Mouse (Mus musculus): ENCODE results near the gene Ccn1. TPM values are rescaled to one million over a fixed set of nuclear protein-coding genes. Genes with fewer than 3 reads are reported as not detected.
A peak's percentile ranks its signal among the peaks of the same experiment; 100 is the strongest.

Ccn1 gene
- polyA plus RNA-seq, 1 experiment from 2014 or later, result 10.2 TPM

GRCm38 (mm10) chr3:145648097-145648931 is 1.5 kb downstream of the Ccn1 start:
- Histone ChIP-seq H3K9me3 (no peaks in the 10 kb centered on the region), H3K4me2 (replicated peaks) (peak overlapping the region; percentile 91), H3K9ac (replicated peaks) (0 out of 2 replicates have a peak overlapping the region, but pooled peaks have one; percentile 19), H3K4me1 (replicated peaks) (peaks cover 71% of the 10 kb centered on the region), H3K27ac (no peak overlapping the region), H3K36me3 (no peaks in the 10 kb centered on the region), H3K27me3 (peaks cover 59% of the 10 kb centered on the region), H3K4me3 (replicated peaks) (peak overlapping the region; percentile 56)
- 17% methylated on average over 26 of the region's 26 CpGs for WGBS
- ATAC-seq, result no peak

- Histone ChIP-seq H3K27ac (no peak overlapping the region), H3K4me3 (replicated peaks) (no peak overlapping the region), H3K4me2 (replicated peaks) (peak overlapping the region; percentile 91), H3K9ac (replicated peaks) (no peak overlapping the region), H3K27me3 (peaks cover 52% of the 10 kb centered on the region), H3K4me1 (replicated peaks) (peaks cover 62% of the 10 kb centered on the region), H3K9me3 (no peaks in the 10 kb centered on the region), H3K36me3 (no peaks in the 10 kb centered on the region)
- WGBS, result 75% methylated on average over 18 of the region's 18 CpGs
- ATAC-seq, result no peak
Measured at GRCm38 (mm10) chr3:145647416-145647815, 2.4 kb downstream of the Ccn1 start.

- Histone ChIP-seq H3K9ac (replicated peaks) (no peak overlapping the region), H3K27ac (no peak overlapping the region), H3K9me3 (no peaks in the 10 kb centered on the region), H3K4me2 (replicated peaks) (no peak overlapping the region), H3K27me3 (peaks cover 45% of the 10 kb centered on the region), H3K4me3 (replicated peaks) (no peak overlapping the region), H3K4me1 (replicated peaks) (peaks cover 54% of the 10 kb centered on the region), H3K36me3 (no peaks in the 10 kb centered on the region)
- ATAC-seq, result no peak
- 46% methylated on average over 2 of the region's 2 CpGs for WGBS
Measured at GRCm38 (mm10) chr3:145646666-145647065, 3.1 kb downstream of the Ccn1 start.

GRCm38 (mm10) chr3:145646009-145646408 is 3.8 kb downstream of the Ccn1 start:
- Histone ChIP-seq H3K4me3 (replicated peaks) (no peak overlapping the region), H3K4me2 (replicated peaks) (0 out of 2 replicates have a peak overlapping the region, but pooled peaks have one; percentile 5), H3K4me1 (replicated peaks) (peaks cover 47% of the 10 kb centered on the region), H3K27me3 (peaks cover 38% of the 10 kb centered on the region), H3K27ac (no peak overlapping the region), H3K9me3 (no peaks in the 10 kb centered on the region), H3K36me3 (no peaks in the 10 kb centered on the region), H3K9ac (replicated peaks) (no peak overlapping the region)
- no peak for ATAC-seq
- WGBS, result 10% methylated on average over 3 of the region's 3 CpGs

- no peak for ATAC-seq
- no peak overlapping the region for H3K4me3 ChIP-seq (replicated peaks)
- H3K9me3 ChIP-seq, result no peaks in the 10 kb centered on the region
- H3K9ac ChIP-seq (replicated peaks), result no peak overlapping the region
- H3K4me2 ChIP-seq (replicated peaks), result no peak overlapping the region
- WGBS, result 65% methylated on average over 6 of the region's 6 CpGs
- peaks cover 33% of the 10 kb centered on the region for H3K27me3 ChIP-seq
- H3K36me3 ChIP-seq, result no peaks in the 10 kb centered on the region
- no peak overlapping the region for H3K27ac ChIP-seq
- peaks cover 48% of the 10 kb centered on the region for H3K4me1 ChIP-seq (replicated peaks)
Measured at GRCm38 (mm10) chr3:145645463-145645862, 4.3 kb downstream of the Ccn1 start.

GRCm38 (mm10) chr3:145642861-145643260 is 6.9 kb downstream of the Ccn1 start:
- Histone ChIP-seq H3K27ac (no peak overlapping the region), H3K4me2 (replicated peaks) (no peak overlapping the region), H3K9me3 (no peaks in the 10 kb centered on the region), H3K4me1 (replicated peaks) (peaks cover 32% of the 10 kb centered on the region), H3K27me3 (peaks cover 13% of the 10 kb centered on the region; the same call in 1 of the 2 replicates), H3K36me3 (no peaks in the 10 kb centered on the region), H3K9ac (replicated peaks) (no peak overlapping the region), H3K4me3 (replicated peaks) (no peak overlapping the region)
- no peak for ATAC-seq
- 63% methylated on average over 11 of the region's 11 CpGs for WGBS

- Histone ChIP-seq H3K4me2 (replicated peaks) (no peak overlapping the region), H3K9ac (replicated peaks) (no peak overlapping the region), H3K4me3 (replicated peaks) (no peak overlapping the region), H3K27me3 (peaks cover 7% of the 10 kb centered on the region; the same call in 1 of the 2 replicates), H3K36me3 (no peaks in the 10 kb centered on the region), H3K4me1 (replicated peaks) (peaks cover 27% of the 10 kb centered on the region), H3K27ac (no peak overlapping the region), H3K9me3 (no peaks in the 10 kb centered on the region)
- no peak for ATAC-seq
- 73% methylated on average over 3 of the region's 3 CpGs for WGBS
Measured at GRCm38 (mm10) chr3:145641878-145642277, 7.9 kb downstream of the Ccn1 start.

- H3K4me2 ChIP-seq (replicated peaks), result no peak overlapping the region
- WGBS, result 78% methylated on average over 5 of the region's 5 CpGs
- no peak for ATAC-seq
- peaks cover 4% of the 10 kb centered on the region; the same call in 1 of the 2 replicates for H3K27me3 ChIP-seq
- H3K36me3 ChIP-seq, result no peaks in the 10 kb centered on the region
- H3K9ac ChIP-seq (replicated peaks), result no peak overlapping the region
- no peak overlapping the region for H3K27ac ChIP-seq
- no peak overlapping the region for H3K4me3 ChIP-seq (replicated peaks)
- peaks cover 22% of the 10 kb centered on the region for H3K4me1 ChIP-seq (replicated peaks)
- no peaks in the 10 kb centered on the region for H3K9me3 ChIP-seq
Measured at GRCm38 (mm10) chr3:145641036-145641685, 8.6 kb downstream of the Ccn1 start.

- peak; percentile 41; the same call in 1 of the 2 replicates for ATAC-seq
- peaks cover 4% of the 10 kb centered on the region; the same call in 1 of the 2 replicates for H3K27me3 ChIP-seq
- 56% methylated on average over 4 of the region's 4 CpGs for WGBS
Measured at GRCm38 (mm10) chr3:145640583-145640982, 9.2 kb downstream of the Ccn1 start.

GRCm38 (mm10) chr3:145640170-145640569 is 9.6 kb downstream of the Ccn1 start:
- Histone ChIP-seq H3K27me3 (peaks cover 4% of the 10 kb centered on the region), H3K9ac (replicated peaks) (no peak overlapping the region), H3K9me3 (no peaks in the 10 kb centered on the region), H3K4me3 (replicated peaks) (no peak overlapping the region), H3K36me3 (no peaks in the 10 kb centered on the region), H3K27ac (peak overlapping the region; percentile 35), H3K4me2 (replicated peaks) (no peak overlapping the region), H3K4me1 (replicated peaks) (peaks cover 14% of the 10 kb centered on the region; the same call in 1 of the 2 replicates)
- 67% methylated on average over 4 of the region's 4 CpGs for WGBS
- peak; percentile 81 for ATAC-seq

More at GRCm38 (mm10) chr3:145640583-145640982, 9.2 kb downstream of the Ccn1 start:
- Histone ChIP-seq H3K9me3 (no peaks in the 10 kb centered on the region), H3K4me3 (replicated peaks) (no peak overlapping the region), H3K27ac (peak overlapping the region; percentile 14; the same call in 1 of the 2 replicates), H3K4me2 (replicated peaks) (no peak overlapping the region), H3K4me1 (replicated peaks) (peaks cover 18% of the 10 kb centered on the region; the same call in 1 of the 2 replicates), H3K9ac (replicated peaks) (no peak overlapping the region), H3K36me3 (no peaks in the 10 kb centered on the region)

- WGBS, result 85% methylated on average over 14 of the region's 14 CpGs
- Histone ChIP-seq H3K27ac (no peak overlapping the region), H3K4me1 (replicated peaks) (no peaks in the 10 kb centered on the region), H3K9ac (replicated peaks) (no peak overlapping the region), H3K27me3 (no peaks in the 10 kb centered on the region; the same call in 1 of the 2 replicates), H3K4me3 (replicated peaks) (no peak overlapping the region), H3K9me3 (no peaks in the 10 kb centered on the region), H3K36me3 (no peaks in the 10 kb centered on the region), H3K4me2 (replicated peaks) (no peak overlapping the region)
- no peak for ATAC-seq
Measured at GRCm38 (mm10) chr3:145634002-145634710, 15.6 kb downstream of the Ccn1 start.

All from midbrain, embryonic 13.5 days (tissue).